Comparison of ENCODE assay signal across 23 mouse cellular contexts in genomic region chr5:13908257-13908656, GRCm38 (mm10).
DNase-seq lines count a peak whose midpoint lies in the region; ATAC-seq lines count a peak whose summit lies in the region.
"Had no signal": no experiment of that assay in that cellular context is flagged by ENCODE, and none has a peak within 500 bp of the region (broad histone marks: within the 10 kb centered on the region; RNA-seq: fewer than 3 reads in every experiment).

No protein-coding gene starts in this region.

- H3K4me1 ChIP-seq in embryonic facial prominence, embryonic 11.5 days (ENCODE audit: control insufficient read depth, insufficient read depth, low read length) = no peaks in the 10 kb centered on the region
- no peaks in the 10 kb centered on the region for H3K4me1 ChIP-seq in embryonic facial prominence, embryonic 10.5 days
- H3K4me1 ChIP-seq in limb, embryonic 13.5 days = 0 out of 2 replicates have a peak, but pooled peaks cover 3% of the 10 kb centered on the region
- no peaks in the 10 kb centered on the region for H3K4me1 ChIP-seq in forebrain, embryonic 15.5 days
- H3K4me1 ChIP-seq: embryonic facial prominence, embryonic 12.5 days; heart, embryonic 13.5 days; hindbrain, embryonic 13.5 days; midbrain, embryonic 10.5 days had no signal

- no peaks in the 10 kb centered on the region for H3K36me3 ChIP-seq in embryonic facial prominence, embryonic 11.5 days (replicated peaks; ENCODE audit: control insufficient read depth, insufficient read depth, low read depth, low read length)
- no peaks in the 10 kb centered on the region for H3K36me3 ChIP-seq in embryonic facial prominence, embryonic 10.5 days (replicated peaks)
- no peaks in the 10 kb centered on the region for H3K36me3 ChIP-seq in limb, embryonic 13.5 days
- no peaks in the 10 kb centered on the region for H3K36me3 ChIP-seq in forebrain, embryonic 15.5 days
- H3K36me3 ChIP-seq: embryonic facial prominence, embryonic 12.5 days; heart, embryonic 13.5 days; hindbrain, embryonic 13.5 days; midbrain, embryonic 10.5 days had no signal

- no peak overlapping the region for H3K27ac ChIP-seq in embryonic facial prominence, embryonic 11.5 days (replicated peaks; ENCODE audit: low read depth, low read length)
- no peak overlapping the region for H3K27ac ChIP-seq in embryonic facial prominence, embryonic 10.5 days (replicated peaks)
- no peak overlapping the region for H3K27ac ChIP-seq in limb, embryonic 13.5 days
- H3K27ac ChIP-seq in forebrain, embryonic 15.5 days (replicated peaks) = no peak overlapping the region
- H3K27ac ChIP-seq: embryonic facial prominence, embryonic 12.5 days; heart, adult 2 months; heart, embryonic 13.5 days; hindbrain, embryonic 13.5 days; macrophage; midbrain, embryonic 10.5 days; stomach, postnatal 0 days had no signal

- peak; percentile 4 for DNase-seq in embryonic facial prominence, embryonic 11.5 days (ENCODE audit: low spot score)
- no peak for DNase-seq in embryonic facial prominence, embryonic 10.5 days (ENCODE audit: low spot score)
- DNase-seq in 3T3-L1 (ENCODE audit: low read depth, low spot score) = peak; percentile 53
- DNase-seq in embryo, embryonic 9.5 days (ENCODE audit: extremely low spot score) = peak; percentile 10
- DNase-seq in retina, embryonic 14.5 days (ENCODE audit: low spot score) = no peak
- DNase-seq in cerebellum, adult 11-12 months = no peak
- DNase-seq: adrenal gland, postnatal 25 days; cerebellum, postnatal 14 days; gastrocnemius, postnatal 36 days; heart, adult 2 months; kidney, adult 8-10 months; thymus, adult 2 months; thymus, postnatal 4 days had no signal

- no peak overlapping the region for H3K4me2 ChIP-seq in embryonic facial prominence, embryonic 11.5 days (ENCODE audit: low read depth, low read length)
- no peak overlapping the region for H3K4me2 ChIP-seq in limb, embryonic 13.5 days (replicated peaks)
- H3K4me2 ChIP-seq in forebrain, embryonic 15.5 days (replicated peaks) = no peak overlapping the region
- H3K4me2 ChIP-seq: embryonic facial prominence, embryonic 12.5 days; heart, embryonic 13.5 days; hindbrain, embryonic 13.5 days had no signal

- 48% methylated on average over 3 of the region's 3 CpGs for WGBS in embryonic facial prominence, embryonic 11.5 days
- WGBS in embryonic facial prominence, embryonic 10.5 days = 71% methylated on average over 3 of the region's 3 CpGs
- 13% methylated on average over 3 of the region's 3 CpGs for WGBS in limb, embryonic 13.5 days
- 86% methylated on average over 3 of the region's 3 CpGs for WGBS in forebrain, embryonic 15.5 days

- H3K4me3 ChIP-seq in embryonic facial prominence, embryonic 11.5 days (ENCODE audit: low read depth, low read length) = no peak overlapping the region
- H3K4me3 ChIP-seq in embryonic facial prominence, embryonic 10.5 days = no peak overlapping the region
- no peak overlapping the region for H3K4me3 ChIP-seq in limb, embryonic 13.5 days
- no peak overlapping the region for H3K4me3 ChIP-seq in forebrain, embryonic 15.5 days
- H3K4me3 ChIP-seq: embryonic facial prominence, embryonic 12.5 days; heart, adult 2 months; heart, embryonic 13.5 days; hindbrain, embryonic 13.5 days; midbrain, embryonic 10.5 days had no signal

- H3K9ac ChIP-seq in embryonic facial prominence, embryonic 11.5 days (replicated peaks; ENCODE audit: low read length) = no peak overlapping the region
- no peak overlapping the region for H3K9ac ChIP-seq in limb, embryonic 13.5 days
- H3K9ac ChIP-seq in forebrain, embryonic 15.5 days (replicated peaks) = no peak overlapping the region
- H3K9ac ChIP-seq: embryonic facial prominence, embryonic 12.5 days; heart, embryonic 13.5 days; hindbrain, embryonic 13.5 days had no signal

- no peaks in the 10 kb centered on the region for H3K27me3 ChIP-seq in embryonic facial prominence, embryonic 11.5 days (ENCODE audit: control insufficient read depth, insufficient read depth, low read length)
- no peaks in the 10 kb centered on the region for H3K27me3 ChIP-seq in embryonic facial prominence, embryonic 10.5 days (replicated peaks; ENCODE audit: low read depth, poor library complexity, severe bottlenecking)
- H3K27me3 ChIP-seq in limb, embryonic 13.5 days = no peaks in the 10 kb centered on the region
- no peaks in the 10 kb centered on the region for H3K27me3 ChIP-seq in forebrain, embryonic 15.5 days
- H3K27me3 ChIP-seq: embryonic facial prominence, embryonic 12.5 days; heart, embryonic 13.5 days; hindbrain, embryonic 13.5 days had no signal

- no peak for ATAC-seq in embryonic facial prominence, embryonic 11.5 days (replicated peaks; ENCODE audit: insufficient number of reproducible peaks, low FRiP score, low TSS enrichment, low read depth)
- 0 out of 2 replicates have a peak, but pooled peaks have one; percentile 44 for ATAC-seq in limb, embryonic 13.5 days (ENCODE audit: low FRiP score, low read depth)
- no peak for ATAC-seq in forebrain, embryonic 15.5 days (replicated peaks)
- ATAC-seq: inflammation-experienced regulatory T-cells, adult 6 months; midbrain, embryonic 16.5 days had no signal

- H3K9me3 ChIP-seq in embryonic facial prominence, embryonic 11.5 days (replicated peaks; ENCODE audit: control insufficient read depth, low read length) = no peaks in the 10 kb centered on the region
- H3K9me3 ChIP-seq in embryonic facial prominence, embryonic 10.5 days = no peaks in the 10 kb centered on the region
- no peaks in the 10 kb centered on the region for H3K9me3 ChIP-seq in limb, embryonic 13.5 days
- H3K9me3 ChIP-seq in forebrain, embryonic 15.5 days = no peaks in the 10 kb centered on the region
- H3K9me3 ChIP-seq: embryonic facial prominence, embryonic 12.5 days; heart, embryonic 13.5 days; hindbrain, embryonic 13.5 days; midbrain, embryonic 10.5 days had no signal

Comparison
In these comparisons a context has a peak if more than half of its experiments do, and no peak if none do; other contexts are left out.
1. DNase-seq: peak in embryonic facial prominence, embryonic 11.5 days (single experiment), 3T3-L1 (single experiment) and embryo, embryonic 9.5 days (single experiment); none in embryonic facial prominence, embryonic 10.5 days (single experiment), retina, embryonic 14.5 days (single experiment) and cerebellum, adult 11-12 months (single experiment).